Mouse (Mus musculus) cerebellum, adult 11-12 months (tissue): Measurements from ENCODE around the gene Ttc30b.
"Not testable (repeated sequence)": the region's sequence is repeated elsewhere in the genome, so short reads cannot be mapped to it uniquely, and the experiment has no call there.

Experiments used
- DNase-seq: peaks from one replicate; pipeline ENCODE4 v3.0.0; 2022

Ttc30b gene

DNA sequence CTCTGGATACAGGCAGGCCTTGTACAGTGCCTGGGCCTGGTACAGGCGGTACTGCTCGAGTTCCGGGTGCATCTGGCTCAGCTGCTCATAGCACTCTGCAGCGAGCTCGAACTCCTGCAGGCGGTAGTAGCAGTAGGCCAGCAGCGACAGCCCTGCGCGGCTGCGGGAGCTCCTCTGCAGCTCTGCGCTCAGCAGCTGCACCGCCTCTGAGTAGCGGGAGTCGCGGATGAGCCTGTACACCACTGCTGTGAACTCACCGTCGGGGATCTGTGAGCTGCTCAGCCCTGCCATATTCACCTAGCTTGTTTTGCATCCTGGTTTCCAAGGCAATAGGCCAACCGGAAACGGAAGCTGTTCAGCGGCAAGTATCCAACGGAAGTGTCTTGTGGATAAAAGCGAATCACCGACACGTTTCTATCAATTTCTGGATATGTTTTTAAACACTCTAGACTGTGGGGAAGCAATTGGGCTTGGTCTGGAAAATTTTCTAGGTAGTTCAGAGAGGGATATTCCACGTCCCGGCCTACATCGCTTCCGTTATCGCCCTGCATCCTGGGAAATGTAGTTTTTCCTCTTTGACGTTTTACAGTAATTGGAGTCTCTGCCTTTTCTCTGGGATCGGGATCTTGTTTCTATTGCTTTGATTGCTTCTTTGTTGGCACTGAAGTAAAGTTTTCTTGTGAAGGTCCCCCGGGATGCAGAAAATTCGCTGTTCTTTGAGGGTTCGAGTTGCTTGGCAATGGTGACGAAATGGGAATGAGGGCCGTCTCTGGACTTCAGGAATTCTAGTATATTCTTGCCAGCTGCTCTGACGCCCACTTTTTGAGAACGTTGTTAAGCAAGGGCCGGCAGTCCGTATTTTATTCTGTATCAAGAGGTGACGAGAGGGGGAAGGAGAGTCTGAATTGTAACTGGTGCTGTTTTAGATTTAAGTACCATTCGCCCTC is at the start of gene Ttc30b:
Gene Ttc30b (minus strand): TSS at position 469 of the 947 bp plus-strand sequence.
- peak; percentile 80 for DNase-seq

GRCm38 (mm10) chr2:75987739-75988138 is 49.4 kb upstream of the Ttc30b start:
- no peak for DNase-seq

DNA sequence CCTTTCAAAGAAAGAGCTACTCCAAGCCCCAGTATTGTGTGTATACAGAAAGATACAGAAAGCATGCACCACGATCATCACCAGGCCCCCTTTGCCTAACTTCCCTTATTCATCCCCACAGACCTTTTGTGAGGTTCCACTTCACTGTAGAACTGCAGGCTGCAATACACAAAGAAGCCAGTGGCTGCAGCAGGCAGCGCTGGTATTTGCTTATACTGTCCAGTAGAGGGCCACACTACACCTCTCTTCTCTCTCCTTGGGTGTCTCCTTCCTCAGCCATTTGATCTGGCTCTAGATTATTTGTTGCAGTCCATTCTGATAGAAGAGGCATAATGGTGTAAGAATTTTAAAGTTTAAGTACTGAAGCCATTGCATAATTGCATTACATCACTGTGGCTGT is 46.7 kb upstream of the Ttc30b start:
- peak; percentile 52 for DNase-seq

- no peak for DNase-seq
These were observed 45.5 kb upstream of the Ttc30b start for GRCm38 (mm10) chr2:75983847-75984246.

DNA sequence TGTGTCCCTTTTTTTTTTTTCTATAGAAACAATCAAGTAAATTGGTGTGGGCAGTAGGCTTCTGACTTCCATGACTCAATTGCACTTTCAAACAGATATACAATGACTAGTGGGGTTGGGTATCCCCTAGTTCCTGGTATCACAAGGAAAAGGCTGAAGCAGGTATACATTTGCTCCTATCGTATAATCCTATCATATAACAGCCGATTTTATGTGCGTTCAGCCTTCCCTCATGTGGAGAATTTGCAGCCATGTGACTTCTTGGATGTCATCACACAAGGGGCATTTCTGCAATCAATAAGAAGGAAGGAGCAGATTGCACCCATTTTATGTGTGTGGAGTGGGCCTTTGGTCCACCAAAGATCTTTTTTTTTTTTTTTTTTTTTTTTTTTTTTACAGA is 44.7 kb upstream of the Ttc30b start:
- DNase-seq: no peak

- no peak for DNase-seq
These were observed 44.2 kb upstream of the Ttc30b start for GRCm38 (mm10) chr2:75982626-75983025.

DNA sequence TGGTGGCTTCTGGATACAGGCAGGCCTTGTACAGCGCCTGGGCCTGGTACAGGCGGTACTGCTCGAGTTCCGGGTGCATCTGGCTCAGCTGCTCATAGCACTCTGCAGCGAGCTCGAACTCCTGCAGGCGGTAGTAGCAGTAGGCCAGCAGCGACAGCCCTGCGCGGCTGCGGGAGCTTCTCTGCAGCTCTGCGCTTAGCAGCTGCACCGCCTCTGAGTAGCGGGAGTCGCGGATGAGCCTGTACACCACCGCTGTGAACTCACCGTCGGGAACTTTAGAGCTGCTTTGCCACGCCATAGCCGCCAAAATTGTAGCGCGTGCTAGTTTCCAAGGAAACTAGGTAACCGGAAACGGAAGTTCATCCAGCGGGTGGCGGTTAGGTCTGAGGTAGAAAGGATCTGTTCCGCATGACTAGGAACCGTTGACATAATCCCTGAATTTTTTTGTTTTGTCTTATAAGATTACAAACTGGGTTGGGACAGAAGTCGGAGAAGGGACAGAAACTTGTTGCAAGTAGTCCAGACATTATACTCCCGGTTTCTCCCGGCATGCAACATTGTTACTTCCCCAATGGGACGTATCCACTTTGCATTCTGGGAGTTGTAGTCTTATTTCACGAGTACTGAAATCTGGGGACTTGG is 43.2 kb upstream of the Ttc30b start, which contains the start of gene Ttc30a1:
Gene Ttc30a1 (minus strand): TSS at position 528 of the 642 bp plus-strand sequence.
- peak; percentile 72 for DNase-seq

DNA sequence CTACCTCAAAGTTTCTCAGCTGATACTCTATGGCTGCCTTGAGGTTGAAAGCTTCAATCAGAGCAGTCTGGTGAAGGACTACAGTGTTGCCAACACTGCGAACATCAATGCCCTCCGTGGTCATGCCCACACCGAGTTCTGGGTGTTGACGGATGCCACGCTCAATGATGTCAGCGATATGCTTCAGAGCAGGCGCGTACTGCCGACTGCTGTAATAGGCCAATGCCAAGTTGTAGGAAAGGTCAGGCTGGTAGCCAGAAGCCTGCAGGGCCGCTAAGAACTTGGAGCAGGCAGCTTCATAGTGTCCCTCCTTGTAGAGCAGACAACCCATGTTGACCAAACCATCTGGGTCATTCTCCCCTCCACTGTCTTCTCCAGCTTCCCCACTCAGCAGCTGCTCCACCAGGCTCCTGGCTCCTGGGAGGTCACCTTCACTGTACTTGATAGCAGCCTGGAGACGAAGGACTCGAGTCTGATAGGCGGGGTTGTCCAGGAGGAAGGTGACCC is 42.6 kb upstream of the Ttc30b start:
- peak; percentile 49 for DNase-seq

DNA sequence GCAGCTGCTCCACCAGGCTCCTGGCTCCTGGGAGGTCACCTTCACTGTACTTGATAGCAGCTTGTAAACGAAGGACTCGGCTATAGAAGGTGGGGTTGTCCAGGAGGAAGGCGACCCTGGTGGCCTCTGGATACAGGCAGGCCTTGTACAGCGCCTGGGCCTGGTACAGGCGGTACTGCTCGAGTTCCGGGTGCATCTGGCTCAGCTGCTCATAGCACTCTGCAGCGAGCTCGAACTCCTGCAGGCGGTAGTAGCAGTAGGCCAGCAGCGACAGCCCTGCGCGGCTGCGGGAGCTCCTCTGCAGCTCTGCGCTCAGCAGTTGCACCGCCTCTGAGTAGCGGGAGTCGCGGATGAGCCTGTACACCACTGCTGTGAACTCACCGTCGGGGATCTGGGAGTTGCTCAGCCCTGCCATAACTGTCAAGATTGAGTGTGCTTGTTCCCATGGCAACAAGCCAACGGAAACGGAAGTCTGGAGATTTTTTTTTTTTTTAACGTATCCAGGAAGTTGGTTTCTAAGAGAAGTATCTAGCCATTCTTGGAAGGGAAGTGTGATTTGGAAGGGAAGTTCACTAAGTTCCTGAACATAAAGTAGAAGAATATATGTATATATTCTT is 39.5 kb upstream of the Ttc30b start, which contains the start of gene Ttc30a2:
Gene Ttc30a2 (minus strand): TSS at position 419 of the 617 bp plus-strand sequence.
- not testable (repeated sequence) for DNase-seq

DNA sequence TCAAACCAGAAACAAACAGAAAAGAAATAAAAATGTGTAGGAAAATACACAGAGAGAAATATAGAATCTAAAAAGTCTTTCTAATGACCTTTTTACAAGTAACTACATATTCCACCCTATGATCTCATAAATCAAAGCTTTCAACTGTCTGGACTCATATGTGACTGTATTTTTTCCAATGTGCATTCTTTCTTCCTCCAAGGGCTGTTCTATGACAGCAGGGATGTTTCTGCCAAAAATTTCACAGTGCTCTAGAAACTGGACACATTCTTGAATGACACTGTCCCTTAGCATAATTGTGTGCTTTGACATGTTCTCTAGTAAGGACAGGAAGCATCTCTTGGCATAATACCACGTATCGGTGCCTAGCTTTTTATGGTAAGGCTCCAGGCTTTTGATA is 37.7 kb upstream of the Ttc30b start:
- DNase-seq: not testable (repeated sequence)

DNA sequence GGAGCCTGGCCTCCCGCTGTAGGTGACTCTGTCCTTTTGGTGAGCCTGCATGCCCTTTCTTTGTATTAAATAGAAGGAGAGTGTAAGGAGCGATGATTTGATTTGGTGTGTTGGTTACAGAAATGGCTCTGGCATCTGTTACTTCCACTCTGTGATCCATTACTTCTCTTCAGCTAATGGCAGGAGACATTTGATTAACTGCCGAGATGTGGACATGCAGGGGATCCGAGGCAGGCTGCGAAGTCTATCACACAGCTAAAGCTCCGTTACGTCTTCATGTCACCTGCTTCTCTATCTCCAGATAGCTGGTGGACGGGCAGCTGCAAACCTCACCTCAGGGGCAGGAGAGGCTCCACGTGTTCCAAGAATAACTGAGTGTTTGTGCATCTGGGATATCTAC is 35.7 kb upstream of the Ttc30b start:
- no peak for DNase-seq

DNA sequence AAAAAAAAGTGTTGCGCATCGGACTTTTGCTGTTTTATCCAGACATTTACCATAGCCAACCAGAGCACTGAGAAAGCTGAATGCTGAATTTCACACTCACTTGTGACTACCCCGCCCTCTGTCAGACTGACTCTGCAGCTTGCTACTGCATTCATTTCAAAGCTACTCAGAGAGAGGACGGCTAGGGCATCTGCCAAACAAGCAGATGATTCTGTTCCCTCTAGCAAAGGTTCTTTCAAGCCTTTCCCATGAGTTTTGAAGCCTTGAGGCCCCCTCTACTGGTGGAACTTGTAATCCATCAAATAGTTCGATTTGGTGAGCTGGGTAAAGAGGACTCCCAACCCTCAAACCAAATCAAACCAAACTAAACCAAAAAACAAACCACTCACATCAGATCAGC is 26.6 kb upstream of the Ttc30b start:
- DNase-seq: peak; percentile 55

- DNase-seq: peak; percentile 46
These were observed 26.1 kb upstream of the Ttc30b start for GRCm38 (mm10) chr2:75964512-75964911.

DNA sequence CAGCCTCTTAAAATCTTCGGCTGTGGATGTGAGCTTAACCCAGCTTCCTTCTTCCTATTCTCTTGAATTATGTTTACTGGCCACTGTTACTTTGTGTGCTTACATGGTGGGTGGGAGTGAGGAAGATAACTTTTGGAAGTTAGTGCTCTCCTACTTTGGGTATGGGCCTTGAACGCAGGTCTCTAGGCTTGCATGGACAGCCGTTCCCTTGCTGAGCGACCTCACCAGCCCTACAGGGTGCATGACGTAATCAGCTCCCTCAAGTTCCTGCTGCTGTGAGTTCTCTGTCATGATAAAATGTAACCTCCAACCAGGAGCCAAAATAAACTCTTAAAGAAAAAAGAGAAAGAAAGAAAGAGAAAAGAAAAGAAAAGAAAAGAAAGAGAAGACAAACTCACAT is 25.7 kb upstream of the Ttc30b start:
- DNase-seq: no peak

GRCm38 (mm10) chr2:75963211-75963840 is 24.9 kb upstream of the Ttc30b start:
- DNase-seq: no peak

DNA sequence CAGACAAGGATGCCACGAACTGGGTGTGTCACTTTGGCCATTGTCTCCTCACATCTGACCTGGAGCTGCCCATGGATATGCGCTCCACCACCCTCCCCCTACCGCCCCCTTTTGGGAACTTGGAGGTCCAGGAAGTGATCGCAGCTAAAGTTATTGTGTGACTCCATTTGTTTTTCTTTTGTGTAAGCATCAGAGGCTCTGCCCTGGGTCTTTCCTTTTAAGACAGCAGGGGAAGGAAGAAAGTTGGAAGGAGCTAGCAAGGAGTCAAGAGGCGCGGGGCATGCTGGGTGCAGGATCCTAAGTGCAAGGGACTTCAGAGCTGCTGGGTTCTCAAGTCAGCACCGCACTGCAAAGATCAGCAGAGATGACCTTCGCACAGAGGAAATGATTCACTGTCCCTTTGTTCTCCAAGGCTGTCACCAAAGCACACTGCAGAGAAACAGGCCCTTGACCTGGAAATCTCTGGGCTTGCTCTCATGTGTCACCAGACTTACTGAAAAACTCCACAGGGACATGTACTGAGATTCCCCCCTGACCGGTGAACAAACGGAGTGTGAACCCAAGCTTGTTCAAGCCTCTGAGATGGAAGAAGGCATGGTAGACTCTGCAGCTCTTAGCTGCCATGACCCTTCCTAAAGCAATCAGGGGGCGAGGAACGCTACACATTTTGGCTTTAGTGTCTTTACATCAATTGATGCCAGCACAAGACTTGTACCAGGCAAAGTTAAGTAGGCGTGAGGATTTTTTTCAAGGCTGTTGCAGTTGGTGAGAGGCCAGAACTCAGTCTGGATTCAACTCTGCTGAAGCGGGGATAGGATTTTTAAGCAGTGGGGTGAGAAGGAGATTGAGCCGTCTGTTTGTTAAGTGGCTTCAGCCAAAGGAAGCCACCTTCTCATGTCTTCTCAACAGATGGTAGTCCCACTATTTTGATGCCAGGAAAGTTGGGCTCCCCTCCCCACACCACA is 22.3 kb upstream of the Ttc30b start:
- DNase-seq: no peak

DNA sequence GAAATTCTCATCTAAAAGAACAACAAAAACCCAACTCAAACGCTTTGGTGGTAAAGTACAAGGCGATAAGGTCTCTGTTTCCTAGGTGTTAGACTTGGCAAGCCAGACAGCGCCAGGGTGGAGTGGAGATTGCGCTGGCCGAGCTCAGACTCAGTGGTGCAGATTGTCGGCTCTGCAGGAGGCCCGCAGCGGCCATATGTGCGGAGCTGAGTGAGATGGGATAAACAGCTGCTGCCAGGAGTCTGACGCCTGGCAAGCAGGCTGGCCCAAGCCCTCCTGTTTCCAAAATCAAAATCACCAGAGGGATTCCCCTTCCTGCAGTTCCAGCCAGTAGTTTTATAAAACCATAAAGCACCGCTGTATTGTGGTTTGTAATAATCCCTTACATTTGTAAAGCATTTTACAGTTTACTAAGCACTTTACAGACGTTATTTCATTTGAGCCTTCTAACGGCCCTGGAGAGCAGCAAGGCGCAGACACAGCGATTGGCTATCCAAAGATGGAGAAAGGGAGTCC is 21.5 kb upstream of the Ttc30b start:
- peak; percentile 26 for DNase-seq

GRCm38 (mm10) chr2:75959183-75959849 is 20.9 kb upstream of the Ttc30b start:
- no peak for DNase-seq

DNA sequence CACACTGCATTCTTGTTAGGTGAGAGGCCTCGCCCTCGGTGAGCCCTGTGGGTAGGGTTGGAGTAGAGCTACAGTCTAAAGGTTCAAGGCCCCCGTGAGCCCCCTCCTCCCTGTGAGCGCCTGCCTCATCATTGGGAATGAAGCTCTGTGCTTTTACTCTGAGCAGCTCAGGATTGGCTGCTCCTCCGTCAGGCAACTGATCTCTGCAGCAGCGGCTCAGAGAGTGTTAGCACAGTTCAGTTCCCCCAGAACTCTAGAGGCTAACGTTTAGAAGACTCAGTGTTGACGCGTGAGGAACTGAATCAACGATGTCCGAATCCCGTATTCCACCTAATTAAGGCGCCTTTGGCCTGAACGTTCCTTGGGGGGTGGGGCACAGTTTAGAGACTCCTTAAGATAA is 17.3 kb upstream of the Ttc30b start:
- no peak for DNase-seq

DNA sequence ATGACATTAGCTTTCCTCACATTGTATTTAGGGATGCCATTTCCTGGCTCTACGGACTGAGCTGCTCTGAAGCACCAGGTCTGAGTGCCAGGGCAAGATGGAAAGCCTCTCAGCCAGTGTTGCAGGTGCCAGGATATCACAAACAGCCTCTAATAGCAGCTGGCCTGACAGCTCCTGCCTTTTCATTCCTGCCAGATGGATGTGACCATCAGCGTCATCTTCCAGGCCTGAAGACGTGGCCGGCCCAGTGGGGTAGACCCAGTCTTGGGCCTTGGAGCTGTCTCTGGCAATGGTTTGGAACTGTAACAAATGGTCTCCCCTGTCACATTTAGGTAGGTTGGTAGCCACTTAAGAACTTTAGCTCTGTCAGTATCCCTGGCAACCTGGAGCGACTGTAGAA is 14.9 kb upstream of the Ttc30b start:
- no peak for DNase-seq

- DNase-seq: no peak
These were observed 12.3 kb upstream of the Ttc30b start for GRCm38 (mm10) chr2:75950685-75951084.
